Mouse (Mus musculus): ENCODE results near the gene Tenm4. TPM values are rescaled to one million over a fixed set of nuclear protein-coding genes. Genes with fewer than 3 reads are reported as not detected.

Gene Tenm4
- polyA plus RNA-seq, 1 experiment, result 12.2 TPM

DNA sequence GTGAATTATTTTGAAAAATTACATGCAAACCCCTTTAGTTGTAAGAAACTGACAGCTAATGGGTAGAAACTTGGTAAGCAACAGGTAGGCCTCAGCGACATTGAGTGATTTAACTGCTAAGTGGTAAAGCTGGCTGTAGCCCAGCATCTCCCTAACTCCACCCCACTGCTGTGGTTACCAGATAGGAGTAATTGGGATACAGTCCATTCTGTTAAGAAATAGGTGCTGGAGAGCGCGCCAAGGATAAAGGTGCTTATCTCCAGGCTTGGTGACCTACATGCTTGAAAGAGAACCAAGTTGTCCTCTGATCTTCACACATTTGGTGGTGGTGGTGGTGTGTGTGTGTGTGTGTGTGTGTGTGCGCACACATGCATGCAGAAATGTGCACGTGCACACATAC, 788.1 kb downstream of the Tenm4 start:
- TF ChIP-seq CTCF (IDR thresholded peaks at IDR 0.05; ENCODE audit: borderline replicate concordance, insufficient read depth, low read depth, low read length) (no peak), POLR2A (IDR thresholded peaks at IDR 0.05; ENCODE audit: borderline replicate concordance, insufficient read depth, low read length) (no peak)
- no peak for DNase-seq
- Histone ChIP-seq H3K27ac (ENCODE audit: insufficient read depth, low read length) (no peak overlapping the region), H3K4me3 (replicated peaks; ENCODE audit: insufficient read depth, low read depth, low read length) (no peak overlapping the region), H3K27me3 (ENCODE audit: control insufficient read depth, insufficient read depth, low read length) (no peaks in the 10 kb centered on the region), H3K4me1 (ENCODE audit: control insufficient read depth, insufficient read depth, low read length) (no peaks in the 10 kb centered on the region)
- WGBS, result 93% methylated on average over 5 of the region's 5 CpGs
